Mouse (Mus musculus): ENCODE measurements around the gene Wdr62. TPM values are rescaled to one million over a fixed set of nuclear protein-coding genes. Genes with fewer than 3 reads are reported as not detected.

Wdr62 gene
- polyA plus RNA-seq, 1 experiment from 2014 or later: 18.6 TPM

DNA sequence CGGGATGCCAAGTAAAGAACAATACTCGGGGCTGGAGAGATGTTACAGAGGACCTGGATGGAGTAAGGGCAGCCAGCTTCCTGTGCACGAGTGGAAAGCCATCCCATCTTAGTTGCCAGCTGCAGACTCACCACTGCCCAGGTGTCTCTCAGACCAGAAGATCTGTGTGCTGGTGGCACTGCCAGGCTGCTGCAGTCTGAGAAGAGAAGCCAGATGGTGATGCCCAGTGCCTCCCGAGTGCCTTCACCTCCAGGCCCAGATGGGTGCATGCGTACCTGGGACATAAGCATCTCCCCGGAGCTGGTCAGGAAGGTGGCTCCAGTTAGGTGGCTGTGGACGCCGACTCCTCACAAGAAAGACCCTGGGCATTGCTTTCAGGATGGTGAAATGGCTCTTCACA lies 45.1 kb downstream of the Wdr62 start:
- 95% methylated on average over 8 of the region's 8 CpGs for WGBS

DNA sequence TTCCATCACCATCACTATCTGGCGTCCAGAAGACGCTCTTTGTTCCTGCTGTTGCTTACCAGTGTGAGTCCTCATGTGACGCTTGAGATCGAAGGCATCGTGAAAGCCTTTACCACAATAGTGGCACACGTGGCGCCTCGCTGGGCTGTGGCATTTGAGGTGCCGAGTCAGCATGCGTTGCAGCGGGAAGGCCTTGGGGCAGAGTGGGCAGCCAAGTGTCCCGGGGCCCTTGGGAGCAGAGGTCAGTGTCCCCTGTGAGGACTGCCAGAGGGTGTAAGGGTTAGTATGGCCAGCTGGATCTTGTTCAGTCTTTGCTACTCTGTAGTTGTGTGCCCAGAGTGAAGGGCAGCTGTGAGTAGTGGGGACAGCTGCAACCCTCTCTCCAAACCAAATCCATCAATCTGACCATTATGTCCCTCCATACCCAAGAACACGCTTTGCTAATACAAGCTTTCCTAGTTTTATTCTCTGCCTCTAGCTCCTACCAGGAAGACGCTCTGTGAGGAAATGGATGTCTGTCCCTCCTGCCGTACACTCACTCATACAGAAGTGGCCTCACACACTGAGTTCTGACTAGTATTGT lies 45.9 kb downstream of the Wdr62 start:
- Histone ChIP-seq H3K27ac (no peak overlapping the region), H3K4me2 (no peak overlapping the region), H3K36me3 (replicated peaks) (peaks cover 27% of the 10 kb centered on the region), H3K4me3 (replicated peaks) (no peak overlapping the region), H3K4me1 (peaks cover 20% of the 10 kb centered on the region), H3K27me3 (no peaks in the 10 kb centered on the region), H3K9ac (no peak overlapping the region), H3K9me3 (no peaks in the 10 kb centered on the region)
- ATAC-seq (ENCODE audit: low FRiP score): no peak
- WGBS: 93% methylated on average over 15 of the region's 15 CpGs

More for the DNA sequence above, 45.1 kb downstream of the Wdr62 start:
- Histone ChIP-seq H3K9ac (no peak overlapping the region), H3K4me3 (replicated peaks) (no peak overlapping the region), H3K4me2 (no peak overlapping the region), H3K36me3 (replicated peaks) (peaks cover 27% of the 10 kb centered on the region), H3K9me3 (no peaks in the 10 kb centered on the region), H3K4me1 (peaks cover 20% of the 10 kb centered on the region), H3K27ac (no peak overlapping the region), H3K27me3 (no peaks in the 10 kb centered on the region)
- ATAC-seq (ENCODE audit: low FRiP score): no peak

DNA sequence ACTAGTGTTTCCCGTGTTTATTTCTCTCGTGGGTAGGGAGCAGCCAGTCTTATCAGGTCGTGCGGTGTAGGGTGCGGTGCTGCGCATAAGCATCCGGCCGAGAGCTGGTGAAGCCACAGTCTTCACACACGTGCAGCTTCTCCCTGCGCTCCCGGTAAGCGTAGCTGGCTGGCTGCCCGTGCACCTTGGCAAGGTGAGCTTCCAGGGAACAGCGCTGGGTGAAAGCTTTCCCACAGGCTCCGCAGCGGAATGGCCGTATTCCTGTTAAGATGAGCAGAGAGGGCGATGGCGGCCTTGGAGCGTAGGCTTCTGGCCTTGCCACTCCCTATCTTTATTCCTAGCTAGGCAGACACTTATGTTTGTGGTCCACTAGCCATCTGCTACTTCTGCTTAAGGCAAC lies 46.8 kb downstream of the Wdr62 start:
- peak overlapping the region; percentile 74 for H3K4me3 ChIP-seq (replicated peaks)
- H3K4me1 ChIP-seq: peaks cover 20% of the 10 kb centered on the region
- 91% methylated on average over 20 of the region's 20 CpGs for WGBS
- H3K9me3 ChIP-seq: no peaks in the 10 kb centered on the region
- H3K9ac ChIP-seq: 0 out of 2 replicates have a peak overlapping the region, but pooled peaks have one; percentile 17
- peak overlapping the region; percentile 67 for H3K4me2 ChIP-seq
- no peak overlapping the region for H3K27ac ChIP-seq
- ATAC-seq (ENCODE audit: low FRiP score): no peak
- H3K36me3 ChIP-seq (replicated peaks): peaks cover 27% of the 10 kb centered on the region
- no peaks in the 10 kb centered on the region for H3K27me3 ChIP-seq

- no peak for ATAC-seq (ENCODE audit: low FRiP score)
- 4% methylated on average over 24 of the region's 24 CpGs for WGBS
Observed at GRCm38 (mm10) chr7:30232631-30233148, 47.5 kb downstream of the Wdr62 start.

GRCm38 (mm10) chr7:30231669-30232454 lies 48.4 kb downstream of the Wdr62 start, which contains the start of the genes Polr2i and Tbcb:
TSS of gene Polr2i (plus strand) at chr7:30231948.
TSS of gene Tbcb (minus strand) at chr7:30232272.
- peak; percentile 96 for ATAC-seq (ENCODE audit: low FRiP score)
- peaks cover 43% of the 10 kb centered on the region for H3K36me3 ChIP-seq (replicated peaks)
- peak within 1 kb of the TSS; percentile 74 for H3K4me3 ChIP-seq (replicated peaks)
- H3K9me3 ChIP-seq: no peaks in the 10 kb centered on the region
- H3K27me3 ChIP-seq: no peaks in the 10 kb centered on the region
- H3K4me2 ChIP-seq: peak within 1 kb of the TSS; percentile 83
- H3K27ac ChIP-seq: peak within 1 kb of the TSS; percentile 96
- 0% methylated on average over 67 of the region's 67 CpGs for WGBS
- H3K4me1 ChIP-seq: peaks cover 20% of the 10 kb centered on the region
- peak within 1 kb of the TSS; percentile 75 for H3K9ac ChIP-seq

More at GRCm38 (mm10) chr7:30232631-30233148, 47.5 kb downstream of the Wdr62 start:
- Histone ChIP-seq H3K27ac (peak overlapping the region; percentile 96), H3K36me3 (replicated peaks) (peaks cover 34% of the 10 kb centered on the region), H3K9me3 (no peaks in the 10 kb centered on the region), H3K27me3 (no peaks in the 10 kb centered on the region), H3K4me1 (peaks cover 20% of the 10 kb centered on the region), H3K4me3 (replicated peaks) (peak overlapping the region; percentile 74), H3K9ac (peak overlapping the region; percentile 75), H3K4me2 (peak overlapping the region; percentile 67)

DNA sequence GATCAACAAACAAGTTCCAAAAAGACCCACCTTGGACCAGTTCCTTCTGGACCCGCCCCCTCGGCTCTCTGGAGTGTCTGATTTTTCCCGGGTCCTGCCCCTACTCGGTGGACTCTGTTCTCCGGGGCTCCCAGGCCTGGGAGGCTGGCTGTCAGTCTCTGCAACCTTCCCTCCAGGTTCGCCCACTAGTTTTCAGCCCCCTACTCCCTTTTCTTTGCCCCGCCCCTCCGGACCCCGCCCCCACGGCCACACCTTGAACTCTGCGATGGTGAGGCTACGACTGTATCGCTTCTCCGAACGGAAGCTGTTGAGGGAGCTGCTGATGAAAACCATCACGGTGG lies 48.9 kb downstream of the Wdr62 start:
- H3K9ac ChIP-seq: peak overlapping the region; percentile 73
- H3K36me3 ChIP-seq (replicated peaks): peaks cover 48% of the 10 kb centered on the region
- peak overlapping the region; percentile 83 for H3K4me2 ChIP-seq
- H3K27ac ChIP-seq: peak overlapping the region; percentile 96
- peak overlapping the region; percentile 74 for H3K4me3 ChIP-seq (replicated peaks)
- WGBS: under 1% methylated on average over 16 of the region's 16 CpGs
- ATAC-seq (ENCODE audit: low FRiP score): no peak; the same call in none of the 2 replicates
- no peaks in the 10 kb centered on the region for H3K27me3 ChIP-seq
- no peaks in the 10 kb centered on the region for H3K9me3 ChIP-seq
- H3K4me1 ChIP-seq: peaks cover 20% of the 10 kb centered on the region

- no peak overlapping the region for H3K4me2 ChIP-seq
- H3K4me1 ChIP-seq: peaks cover 11% of the 10 kb centered on the region
- peaks cover 52% of the 10 kb centered on the region for H3K36me3 ChIP-seq (replicated peaks)
- WGBS: 96% methylated on average over 12 of the region's 12 CpGs
- H3K9me3 ChIP-seq: no peaks in the 10 kb centered on the region
- H3K9ac ChIP-seq: no peak overlapping the region
- ATAC-seq (ENCODE audit: low FRiP score): no peak
- H3K4me3 ChIP-seq (replicated peaks): no peak overlapping the region
- no peak overlapping the region for H3K27ac ChIP-seq
- no peaks in the 10 kb centered on the region for H3K27me3 ChIP-seq
Observed at GRCm38 (mm10) chr7:30224206-30224605, 56.0 kb downstream of the Wdr62 start.

DNA sequence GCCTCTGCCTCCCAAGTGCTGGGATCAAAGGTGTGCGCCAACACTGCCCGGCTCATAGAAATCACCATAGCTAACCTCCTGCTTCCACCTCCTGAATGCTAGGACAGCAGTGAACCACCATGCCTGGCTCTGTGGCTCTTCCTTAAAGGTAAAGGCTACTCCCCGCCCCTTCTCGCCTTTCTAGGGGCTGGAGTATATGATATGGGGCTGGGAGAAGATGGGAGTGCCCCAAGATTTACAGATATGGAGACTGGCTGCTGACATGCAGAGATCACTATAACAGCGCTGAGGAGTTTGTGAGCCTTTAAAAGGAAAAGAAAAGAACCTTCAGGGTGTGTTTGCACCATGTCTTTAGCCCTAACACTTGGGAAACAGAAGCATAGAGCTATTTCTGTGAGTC lies 58.0 kb downstream of the Wdr62 start:
- Histone ChIP-seq H3K9ac (no peak overlapping the region), H3K27me3 (no peaks in the 10 kb centered on the region), H3K4me1 (peaks cover 15% of the 10 kb centered on the region), H3K4me3 (replicated peaks) (no peak overlapping the region), H3K27ac (no peak overlapping the region), H3K4me2 (no peak overlapping the region), H3K9me3 (no peaks in the 10 kb centered on the region), H3K36me3 (replicated peaks) (peaks cover 41% of the 10 kb centered on the region)
- no peak for ATAC-seq (ENCODE audit: low FRiP score)
- 89% methylated on average over 5 of the region's 5 CpGs for WGBS

GRCm38 (mm10) chr7:30221433-30221832 lies 58.8 kb downstream of the Wdr62 start:
- no peaks in the 10 kb centered on the region for H3K9me3 ChIP-seq
- H3K4me2 ChIP-seq: no peak overlapping the region
- H3K4me3 ChIP-seq (replicated peaks): no peak overlapping the region
- ATAC-seq (ENCODE audit: low FRiP score): no peak
- H3K9ac ChIP-seq: no peak overlapping the region
- H3K36me3 ChIP-seq (replicated peaks): peaks cover 33% of the 10 kb centered on the region
- peaks cover 15% of the 10 kb centered on the region for H3K4me1 ChIP-seq
- 94% methylated on average over 3 of the region's 3 CpGs for WGBS
- H3K27ac ChIP-seq: no peak overlapping the region
- H3K27me3 ChIP-seq: no peaks in the 10 kb centered on the region

- Histone ChIP-seq H3K9me3 (no peaks in the 10 kb centered on the region), H3K4me2 (peak overlapping the region; percentile 71), H3K27me3 (no peaks in the 10 kb centered on the region), H3K36me3 (replicated peaks) (peaks cover 22% of the 10 kb centered on the region), H3K27ac (no peak overlapping the region), H3K4me1 (peaks cover 15% of the 10 kb centered on the region), H3K9ac (peak overlapping the region; percentile 51), H3K4me3 (replicated peaks) (peak overlapping the region; percentile 38)
- WGBS: 22% methylated on average over 11 of the region's 11 CpGs
- no peak for ATAC-seq (ENCODE audit: low FRiP score)
Observed at GRCm38 (mm10) chr7:30220008-30220356, 60.2 kb downstream of the Wdr62 start.

DNA sequence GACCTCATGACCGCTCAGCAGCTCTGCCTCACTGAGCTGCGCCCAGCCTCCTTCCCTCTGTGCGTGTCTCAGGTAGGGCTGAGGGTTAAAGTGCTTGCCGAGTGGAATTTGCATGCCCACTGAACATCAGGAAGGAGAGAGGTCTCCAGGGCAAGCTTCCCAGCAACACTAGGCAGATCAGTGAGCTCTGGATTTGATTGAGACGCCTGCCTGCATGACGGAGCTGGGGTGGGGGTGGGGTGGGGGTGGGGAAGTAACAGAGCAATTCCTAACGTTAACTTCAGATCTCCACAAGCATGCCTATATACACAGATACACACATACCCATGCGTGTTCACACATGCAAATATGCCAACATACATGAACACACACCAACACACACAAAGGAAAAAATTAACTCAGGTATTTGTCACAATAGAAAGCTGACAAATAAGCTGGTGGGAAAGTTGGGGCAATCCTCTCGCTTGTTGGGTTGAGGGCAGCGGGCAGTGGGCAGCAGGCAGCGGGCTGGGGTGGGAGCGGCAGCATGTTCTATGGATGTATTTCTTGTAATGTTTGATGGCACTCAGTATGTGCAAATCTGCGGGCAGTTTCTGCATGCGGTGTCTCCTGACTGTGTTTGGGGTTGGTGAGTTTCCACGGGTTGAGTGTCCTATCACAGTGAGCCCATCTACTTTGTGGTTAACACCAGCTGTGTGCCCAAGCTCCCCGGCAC lies 60.8 kb downstream of the Wdr62 start:
- peak; percentile 53 for ATAC-seq (ENCODE audit: low FRiP score)
- Histone ChIP-seq H3K36me3 (replicated peaks) (peaks cover 17% of the 10 kb centered on the region), H3K9ac (peak overlapping the region; percentile 51), H3K4me2 (peak overlapping the region; percentile 71), H3K27ac (no peak overlapping the region), H3K9me3 (no peaks in the 10 kb centered on the region), H3K4me1 (peaks cover 15% of the 10 kb centered on the region), H3K4me3 (replicated peaks) (peak overlapping the region; percentile 38), H3K27me3 (no peaks in the 10 kb centered on the region)
- 6% methylated on average over 16 of the region's 16 CpGs for WGBS

- ATAC-seq (ENCODE audit: low FRiP score): peak; percentile 52; the same call in 1 of the 2 replicates
- WGBS: 77% methylated on average over 2 of the region's 2 CpGs
- H3K36me3 ChIP-seq (replicated peaks): no peaks in the 10 kb centered on the region; the same call in 1 of the 2 replicates
Observed at GRCm38 (mm10) chr7:30217277-30217676, 62.9 kb downstream of the Wdr62 start.

More at GRCm38 (mm10) chr7:30217277-30217676, 62.9 kb downstream of the Wdr62 start:
- Histone ChIP-seq H3K27me3 (no peaks in the 10 kb centered on the region), H3K4me2 (no peak overlapping the region), H3K4me1 (peaks cover 15% of the 10 kb centered on the region), H3K9me3 (no peaks in the 10 kb centered on the region), H3K27ac (no peak overlapping the region), H3K9ac (no peak overlapping the region), H3K4me3 (replicated peaks) (no peak overlapping the region)

All from forebrain, embryonic 12.5 days (tissue).